Mouse (Mus musculus) stomach, postnatal 0 days (tissue): Measurements from ENCODE around the gene Bsg.

Source experiments
- CTCF ChIP-seq: IDR thresholded peaks from 2 replicates; pipeline ENCODE4 v1.5.1; 2016; ENCODE audit warnings: antibody characterized with exemption, low read depth, mild to moderate bottlenecking, moderate library complexity
- EP300 ChIP-seq: optimal IDR thresholded peaks from 2 replicates; pipeline ENCODE3; 2016; ENCODE audit warnings: antibody characterized with exemption

- TF ChIP-seq CTCF (no peak), EP300 (no peak)
These were observed 41.1 kb downstream of the Bsg start for GRCm38 (mm10) chr10:79745411-79745810.
